27 mouse cellular contexts compared by ENCODE assay signal in genomic region chr12:80243335-80243734, GRCm38 (mm10). TPM values are rescaled to one million over a fixed set of nuclear protein-coding genes. Genes with fewer than 3 reads are reported as not detected.
DNase-seq lines count a peak whose midpoint lies in the region; ATAC-seq and TF ChIP-seq lines count a peak whose summit lies in the region.
"Had no signal": no experiment of that assay in that cellular context is flagged by ENCODE, and none has a peak within 500 bp of the region (broad histone marks: within the 10 kb centered on the region; RNA-seq: fewer than 3 reads in every experiment).

No protein-coding gene starts in this region.

- no peak overlapping the region for H3K9ac ChIP-seq in embryonic facial prominence, embryonic 14.5 days (ENCODE audit: low read depth, low read length)
- no peak overlapping the region for H3K9ac ChIP-seq in heart, embryonic 15.5 days
- no peak overlapping the region for H3K9ac ChIP-seq in lung, embryonic 14.5 days
- H3K9ac ChIP-seq in neural tube, embryonic 14.5 days (replicated peaks; ENCODE audit: low read depth, low read length), result no peak overlapping the region
- H3K9ac ChIP-seq in neural tube, embryonic 15.5 days (replicated peaks), result no peak overlapping the region
- H3K9ac ChIP-seq: embryonic facial prominence, embryonic 13.5 days; midbrain, embryonic 13.5 days; neural tube, embryonic 12.5 days had no signal

- peak; percentile 12 for DNase-seq in embryonic facial prominence, embryonic 14.5 days (ENCODE audit: low spot score)
- DNase-seq in embryonic facial prominence, embryonic 10.5 days (ENCODE audit: low spot score), result no peak
- DNase-seq in heart, adult 11 months, result no peak
- peak; percentile 68 for DNase-seq in lung, embryonic 14.5 days
- no peak for DNase-seq in lung, adult 2 months
- DNase-seq: adrenal gland, postnatal 14 days; cerebellum, adult 2 months; cerebellum, postnatal 25 days; gastrocnemius, postnatal 10 days; kidney, adult 18-20 months; kidney, postnatal 4 days; layer of hippocampus, adult 9-11 months; right cerebral cortex, adult 18-20 months; right cerebral cortex, postnatal 4 days; thymus, adult 18-20 months; thymus, postnatal 36 days had no signal

- TF ChIP-seq CTCF in lung, embryonic 14.5 days (IDR thresholded peaks at IDR 0.05; ENCODE audit: low read depth), result no peak
- TF ChIP-seq CTCF in lung, adult 2 months (IDR thresholded peaks at IDR 0.05; ENCODE audit: insufficient read depth, low read length), result no peak

- ATAC-seq in embryonic facial prominence, embryonic 14.5 days (ENCODE audit: low read depth), result no peak
- ATAC-seq in heart, embryonic 15.5 days (replicated peaks; ENCODE audit: insufficient number of reproducible peaks, insufficient read depth, low FRiP score, low read depth), result peak; percentile 19; the same call in 1 of the 2 replicates
- ATAC-seq in lung, embryonic 14.5 days (ENCODE audit: insufficient read depth), result no peak
- ATAC-seq in neural tube, embryonic 14.5 days (ENCODE audit: low read depth), result peak; percentile 28; the same call in 1 of the 2 replicates
- ATAC-seq in neural tube, embryonic 15.5 days (ENCODE audit: low FRiP score), result no peak
- ATAC-seq: forebrain, embryonic 16.5 days; inflammation-experienced regulatory T-cells, adult 6 months; midbrain, embryonic 13.5 days had no signal

- WGBS in embryonic facial prominence, embryonic 14.5 days, result 79% methylated on average over 4 of the region's 4 CpGs
- 90% methylated on average over 4 of the region's 4 CpGs for WGBS in embryonic facial prominence, embryonic 10.5 days
- 61% methylated on average over 4 of the region's 4 CpGs for WGBS in heart, embryonic 15.5 days
- 54% methylated on average over 4 of the region's 4 CpGs for WGBS in lung, embryonic 14.5 days
- 61% methylated on average over 4 of the region's 4 CpGs for WGBS in lung, adult 2 months
- WGBS in neural tube, embryonic 14.5 days, result 77% methylated on average over 4 of the region's 4 CpGs
- 78% methylated on average over 4 of the region's 4 CpGs for WGBS in neural tube, embryonic 15.5 days

- H3K4me2 ChIP-seq in embryonic facial prominence, embryonic 14.5 days (ENCODE audit: low read depth, low read length), result no peak overlapping the region
- H3K4me2 ChIP-seq in heart, embryonic 15.5 days, result no peak overlapping the region
- H3K4me2 ChIP-seq in lung, embryonic 14.5 days, result no peak overlapping the region
- H3K4me2 ChIP-seq in neural tube, embryonic 14.5 days (ENCODE audit: low read depth, low read length), result no peak overlapping the region
- H3K4me2 ChIP-seq in neural tube, embryonic 15.5 days, result no peak overlapping the region
- H3K4me2 ChIP-seq: embryonic facial prominence, embryonic 13.5 days; midbrain, embryonic 13.5 days; neural tube, embryonic 12.5 days had no signal

- no peak overlapping the region for H3K27ac ChIP-seq in embryonic facial prominence, embryonic 14.5 days (replicated peaks; ENCODE audit: low read depth, low read length)
- no peak overlapping the region for H3K27ac ChIP-seq in embryonic facial prominence, embryonic 10.5 days (replicated peaks)
- H3K27ac ChIP-seq in heart, embryonic 15.5 days, result peak overlapping the region; percentile 23
- no peak overlapping the region for H3K27ac ChIP-seq in lung, embryonic 14.5 days (ENCODE audit: low read depth)
- no peak overlapping the region for H3K27ac ChIP-seq in neural tube, embryonic 14.5 days (ENCODE audit: low read depth, low read length)
- H3K27ac ChIP-seq in neural tube, embryonic 15.5 days (replicated peaks), result no peak overlapping the region
- H3K27ac ChIP-seq: embryonic facial prominence, embryonic 13.5 days; hindbrain, embryonic 10.5 days; left cerebral cortex, adult 2 months; midbrain, embryonic 13.5 days; neural tube, embryonic 12.5 days had no signal

- H3K9me3 ChIP-seq in embryonic facial prominence, embryonic 14.5 days (ENCODE audit: control insufficient read depth, low read length), result no peaks in the 10 kb centered on the region
- no peaks in the 10 kb centered on the region for H3K9me3 ChIP-seq in embryonic facial prominence, embryonic 10.5 days
- H3K9me3 ChIP-seq in heart, embryonic 15.5 days (replicated peaks), result no peaks in the 10 kb centered on the region
- H3K9me3 ChIP-seq in lung, embryonic 14.5 days (ENCODE audit: low read depth, low read length), result no peaks in the 10 kb centered on the region
- no peaks in the 10 kb centered on the region for H3K9me3 ChIP-seq in neural tube, embryonic 14.5 days (ENCODE audit: control insufficient read depth, low read length)
- H3K9me3 ChIP-seq in neural tube, embryonic 15.5 days (replicated peaks), result no peaks in the 10 kb centered on the region
- H3K9me3 ChIP-seq: embryonic facial prominence, embryonic 13.5 days; hindbrain, embryonic 10.5 days; megakaryocyte, embryonic 14.5 days; midbrain, embryonic 13.5 days; neural tube, embryonic 12.5 days had no signal

- no peak for TF ChIP-seq POLR2A in lung, adult 2 months (IDR thresholded peaks at IDR 0.05; ENCODE audit: borderline replicate concordance, extremely low read depth, low read depth, low read length)

- H3K36me3 ChIP-seq in embryonic facial prominence, embryonic 14.5 days (ENCODE audit: control insufficient read depth, insufficient read depth, low read length), result no peaks in the 10 kb centered on the region
- H3K36me3 ChIP-seq in embryonic facial prominence, embryonic 10.5 days (replicated peaks), result peaks cover 49% of the 10 kb centered on the region
- no peaks in the 10 kb centered on the region for H3K36me3 ChIP-seq in heart, embryonic 15.5 days
- H3K36me3 ChIP-seq in lung, embryonic 14.5 days (ENCODE audit: insufficient read depth), result peaks cover 24% of the 10 kb centered on the region; the same call in 1 of the 2 replicates
- no peaks in the 10 kb centered on the region for H3K36me3 ChIP-seq in neural tube, embryonic 14.5 days (ENCODE audit: control insufficient read depth, insufficient read depth, low read length)
- no peaks in the 10 kb centered on the region for H3K36me3 ChIP-seq in neural tube, embryonic 15.5 days
- H3K36me3 ChIP-seq: hindbrain, embryonic 10.5 days; midbrain, embryonic 13.5 days; neural tube, embryonic 12.5 days had no signal

- no peaks in the 10 kb centered on the region for H3K27me3 ChIP-seq in embryonic facial prominence, embryonic 14.5 days (replicated peaks; ENCODE audit: control insufficient read depth, insufficient read depth, low read length)
- H3K27me3 ChIP-seq in embryonic facial prominence, embryonic 10.5 days (replicated peaks; ENCODE audit: low read depth, poor library complexity, severe bottlenecking), result no peaks in the 10 kb centered on the region
- no peaks in the 10 kb centered on the region for H3K27me3 ChIP-seq in heart, embryonic 15.5 days
- H3K27me3 ChIP-seq in lung, embryonic 14.5 days (ENCODE audit: insufficient read depth, low read length), result no peaks in the 10 kb centered on the region
- no peaks in the 10 kb centered on the region for H3K27me3 ChIP-seq in neural tube, embryonic 14.5 days (ENCODE audit: control insufficient read depth, insufficient read depth, low read length)
- H3K27me3 ChIP-seq in neural tube, embryonic 15.5 days (replicated peaks), result no peaks in the 10 kb centered on the region
- H3K27me3 ChIP-seq: embryonic facial prominence, embryonic 13.5 days; megakaryocyte, embryonic 14.5 days; midbrain, embryonic 13.5 days; neural tube, embryonic 12.5 days had no signal

- no peak overlapping the region for H3K4me3 ChIP-seq in embryonic facial prominence, embryonic 14.5 days (ENCODE audit: low read depth, low read length)
- H3K4me3 ChIP-seq in embryonic facial prominence, embryonic 10.5 days, result no peak overlapping the region
- H3K4me3 ChIP-seq in heart, embryonic 15.5 days, result no peak overlapping the region
- H3K4me3 ChIP-seq in lung, embryonic 14.5 days (ENCODE audit: low read depth, low read length), result no peak overlapping the region
- H3K4me3 ChIP-seq in lung, adult 2 months (replicated peaks; ENCODE audit: extremely low read depth, low read depth, low read length), result no peak overlapping the region
- no peak overlapping the region for H3K4me3 ChIP-seq in neural tube, embryonic 14.5 days (ENCODE audit: low read depth, low read length)
- no peak overlapping the region for H3K4me3 ChIP-seq in neural tube, embryonic 15.5 days (replicated peaks)
- H3K4me3 ChIP-seq: embryonic facial prominence, embryonic 13.5 days; hindbrain, embryonic 10.5 days; left cerebral cortex, adult 2 months; megakaryocyte, embryonic 14.5 days; midbrain, embryonic 13.5 days; neural tube, embryonic 12.5 days had no signal

- H3K4me1 ChIP-seq in embryonic facial prominence, embryonic 14.5 days (ENCODE audit: control insufficient read depth, insufficient read depth, low read length), result peaks cover 32% of the 10 kb centered on the region
- peaks cover 46% of the 10 kb centered on the region for H3K4me1 ChIP-seq in embryonic facial prominence, embryonic 10.5 days
- peaks cover 91% of the 10 kb centered on the region for H3K4me1 ChIP-seq in heart, embryonic 15.5 days (replicated peaks)
- peaks cover 74% of the 10 kb centered on the region for H3K4me1 ChIP-seq in lung, embryonic 14.5 days (ENCODE audit: insufficient read depth)
- peaks cover 27% of the 10 kb centered on the region for H3K4me1 ChIP-seq in lung, adult 2 months (ENCODE audit: control insufficient read depth, insufficient read depth, low read length)
- H3K4me1 ChIP-seq in neural tube, embryonic 14.5 days (ENCODE audit: control insufficient read depth, insufficient read depth, low read length), result peaks cover 5% of the 10 kb centered on the region; the same call in 1 of the 2 replicates
- peaks cover 19% of the 10 kb centered on the region for H3K4me1 ChIP-seq in neural tube, embryonic 15.5 days

RNA-seq across cellular contexts. Expression of gene Actn1, which starts 16.8 kb away (rescaled TPM):
- polyA plus RNA-seq in embryonic facial prominence, embryonic 14.5 days (2014; fragmentation: Nextera tagmentation; extraction: Ambion mirVana), result 33.0 and 34.6 TPM in 2 replicates
- polyA plus RNA-seq in embryonic facial prominence, embryonic 10.5 days (2016; fragmentation: Nextera tagmentation; extraction: Ambion mirVana), result 38.2 and 39.3 TPM in 2 replicates
- polyA plus RNA-seq in heart, embryonic 15.5 days (2015; fragmentation: Nextera tagmentation; extraction: Ambion mirVana), result 29.2 and 42.3 TPM in 2 replicates
- 71.9 and 86.2 TPM in 2 replicates for polyA plus RNA-seq in lung, embryonic 14.5 days (2014; fragmentation: Nextera tagmentation; extraction: Ambion mirVana)
- 74.9 and 95.5 TPM in 2 replicates for polyA plus RNA-seq in lung, adult 2 months (2012; rRNA removed)
- 10.3 and 11.0 TPM in 2 replicates for polyA plus RNA-seq in neural tube, embryonic 14.5 days (2014; fragmentation: Nextera tagmentation; extraction: Ambion mirVana)
- 8.0 and 19.7 TPM in 2 replicates for polyA plus RNA-seq in neural tube, embryonic 15.5 days (2015; fragmentation: Nextera tagmentation; extraction: Ambion mirVana)

Comparison
In these comparisons a context has a peak if more than half of its experiments do, and no peak if none do; other contexts are left out.
1. ATAC-seq: peak in heart, embryonic 15.5 days (single experiment) and neural tube, embryonic 14.5 days (single experiment); none in embryonic facial prominence, embryonic 14.5 days (single experiment), lung, embryonic 14.5 days (single experiment) and neural tube, embryonic 15.5 days (single experiment).
2. DNase-seq: peak in embryonic facial prominence, embryonic 14.5 days (single experiment) and lung, embryonic 14.5 days (single experiment); none in embryonic facial prominence, embryonic 10.5 days (single experiment), heart, adult 11 months (single experiment) and lung, adult 2 months (single experiment).